Mouse (Mus musculus): ENCODE data around the gene Slc25a16.

The Slc25a16 gene

DNA sequence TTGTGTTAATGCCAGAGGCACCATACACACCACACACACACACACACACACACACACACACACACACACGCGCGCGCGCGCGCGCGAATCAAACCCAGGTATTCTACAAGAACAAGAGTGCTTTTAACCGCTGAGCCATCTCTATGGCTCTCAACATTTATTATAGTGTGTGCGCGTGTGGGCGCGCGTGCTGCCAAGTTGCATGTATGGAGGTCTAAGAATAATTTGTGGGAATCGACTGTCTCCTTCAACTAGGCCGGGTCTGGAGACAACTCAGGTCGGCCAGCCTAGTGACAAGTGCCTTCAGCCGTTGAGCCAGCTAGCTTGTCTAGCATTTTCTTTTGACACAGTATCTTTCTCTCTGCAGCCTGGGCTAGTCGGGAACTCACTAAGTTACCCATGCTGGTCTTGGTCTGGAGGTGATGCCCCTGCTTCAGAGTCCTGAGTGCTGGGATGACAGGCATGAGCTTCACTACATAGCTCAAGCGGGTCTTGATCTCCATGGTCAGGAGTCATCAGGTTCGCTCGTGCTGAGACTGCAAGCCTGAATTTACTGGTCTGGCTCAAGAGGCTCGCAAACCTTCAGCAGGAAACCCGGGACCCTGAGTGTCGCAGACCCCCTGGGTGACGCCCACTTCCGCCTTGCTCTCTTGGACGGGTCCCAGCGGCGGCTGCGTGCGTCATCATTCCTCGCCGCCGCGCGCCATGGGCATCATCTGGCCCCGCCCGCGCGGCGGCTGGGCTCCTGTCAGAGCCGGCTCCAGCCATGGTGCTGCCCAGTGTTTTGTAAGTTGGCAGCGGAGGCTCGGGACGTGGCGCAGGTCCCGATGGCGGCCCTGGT is at the start of gene Slc25a16:
Gene Slc25a16 (plus strand): TSS at position 709 of the 841 bp plus-strand sequence.
- peak; percentile 97 for DNase-seq (ENCODE audit: low spot score)

DNA sequence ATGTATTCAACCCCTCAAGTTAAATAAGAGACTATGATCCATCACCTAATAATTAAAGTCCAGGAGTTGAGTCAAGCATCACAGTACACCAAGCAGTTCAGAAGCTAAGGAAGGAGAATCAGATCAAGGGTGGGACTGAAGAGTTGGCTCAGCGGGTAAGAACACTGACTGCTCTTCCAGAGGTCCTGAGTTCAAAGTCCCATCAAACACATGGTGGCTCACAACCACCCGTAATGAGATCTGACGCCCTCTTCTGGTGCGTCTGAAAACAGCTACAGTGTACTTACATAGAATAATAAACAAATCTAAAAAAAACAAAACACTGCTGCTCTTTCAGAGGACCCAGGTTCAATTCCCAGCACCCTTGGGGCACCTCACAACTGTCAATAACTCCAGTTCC is 45.6 kb upstream of the Slc25a16 start:
- DNase-seq (ENCODE audit: low spot score): no peak

DNA sequence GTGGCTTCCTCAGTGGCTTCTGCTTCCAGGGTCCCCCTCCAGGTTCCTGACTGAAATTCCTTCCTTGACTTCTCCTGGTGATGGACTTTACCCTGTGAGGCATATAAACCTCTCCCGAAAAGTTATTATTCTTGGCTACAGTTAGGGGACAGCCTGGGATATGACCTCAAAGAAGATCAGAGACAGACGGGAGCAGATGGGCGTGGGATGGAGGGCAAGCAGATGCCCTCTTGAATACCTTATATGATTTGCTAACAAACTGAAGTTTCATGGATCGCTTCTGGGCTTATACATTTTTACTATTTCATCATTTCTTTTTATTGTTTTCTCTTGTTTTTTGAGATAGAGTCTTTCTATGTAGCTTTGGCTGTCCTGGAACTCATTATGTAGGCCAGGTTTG is 44.9 kb upstream of the Slc25a16 start:
- no peak for DNase-seq (ENCODE audit: low spot score)

DNA sequence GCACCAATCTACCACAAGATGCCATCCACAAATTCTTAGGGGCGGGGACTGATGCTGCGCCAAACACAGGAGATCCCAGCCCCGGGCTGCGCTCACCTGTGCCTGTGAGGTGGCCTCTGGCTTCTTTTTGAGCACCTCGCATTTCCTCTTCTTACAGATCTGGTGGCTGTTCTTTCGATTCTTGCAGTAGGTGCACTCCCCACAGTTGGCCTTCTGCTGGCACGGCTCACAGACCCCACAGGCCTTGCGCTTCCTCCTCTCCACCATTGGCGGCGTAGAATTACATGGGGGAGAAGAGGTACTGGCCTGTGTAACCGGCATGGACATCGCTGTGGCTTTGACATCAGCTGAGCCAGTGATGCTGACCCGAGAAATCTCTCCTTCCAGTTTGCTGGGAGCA is 42.4 kb upstream of the Slc25a16 start:
- no peak for DNase-seq (ENCODE audit: low spot score)

DNA sequence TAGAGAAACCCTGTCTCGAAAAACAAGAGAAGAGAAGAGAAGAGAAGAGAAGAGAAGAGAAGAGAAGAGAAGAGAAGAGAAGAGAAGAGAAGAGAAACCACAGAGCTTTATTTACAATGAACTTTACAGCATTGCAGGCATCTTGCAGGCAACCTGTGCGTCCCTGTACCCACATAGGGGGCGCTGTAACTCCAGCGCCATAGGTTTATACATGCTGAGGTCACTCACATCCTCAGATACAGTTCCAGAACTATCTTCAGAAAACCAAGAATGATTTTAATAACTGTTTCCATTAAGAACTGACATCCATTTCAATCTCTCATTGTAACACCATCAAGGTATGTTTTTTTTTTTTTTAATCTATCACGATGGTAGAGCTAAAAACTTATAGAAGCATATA is 39.2 kb upstream of the Slc25a16 start:
- peak; percentile 57 for DNase-seq (ENCODE audit: low spot score)

DNA sequence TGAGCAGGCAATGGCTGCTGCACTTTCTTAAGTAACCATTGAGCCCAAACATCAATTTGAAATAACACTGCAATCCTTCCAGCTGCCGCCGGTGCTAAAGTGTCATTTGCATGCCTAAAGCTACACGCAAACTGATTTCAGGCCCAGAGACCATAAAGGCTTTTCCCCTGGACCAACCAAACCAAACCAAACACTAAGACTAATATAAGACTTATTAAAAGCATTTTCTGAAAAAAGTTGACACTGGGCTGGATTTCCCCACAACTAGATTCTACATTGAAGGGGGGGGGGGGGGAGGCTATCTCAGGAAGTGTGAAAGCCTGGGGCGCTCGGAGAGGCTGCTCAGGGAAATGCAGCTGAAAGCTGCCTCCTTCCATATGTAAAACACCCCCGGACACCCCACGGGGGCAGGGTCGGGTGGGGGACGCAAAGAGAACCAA is 36.5 kb upstream of the Slc25a16 start:
- DNase-seq (ENCODE audit: low spot score): peak; percentile 42

DNA sequence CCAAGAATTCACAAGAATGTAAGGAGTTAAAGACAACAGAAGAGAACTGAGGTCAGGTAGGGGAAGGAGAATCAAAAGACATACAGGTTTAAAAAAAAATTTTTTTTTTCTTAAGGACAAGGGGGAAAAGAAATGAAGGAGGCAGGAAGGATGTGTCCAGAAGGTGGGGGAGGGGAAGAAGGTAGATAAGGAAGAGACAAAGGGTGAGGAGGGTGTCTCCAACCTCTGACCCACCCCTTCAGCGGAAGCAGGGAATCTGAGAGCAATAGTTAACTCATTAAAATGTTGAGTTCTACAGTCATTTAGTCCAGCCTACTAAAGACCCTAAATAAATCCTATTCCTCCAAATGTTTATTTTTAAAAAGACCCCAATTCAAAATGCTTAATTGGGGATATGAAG is 35.9 kb upstream of the Slc25a16 start:
- DNase-seq (ENCODE audit: low spot score): no peak

DNA sequence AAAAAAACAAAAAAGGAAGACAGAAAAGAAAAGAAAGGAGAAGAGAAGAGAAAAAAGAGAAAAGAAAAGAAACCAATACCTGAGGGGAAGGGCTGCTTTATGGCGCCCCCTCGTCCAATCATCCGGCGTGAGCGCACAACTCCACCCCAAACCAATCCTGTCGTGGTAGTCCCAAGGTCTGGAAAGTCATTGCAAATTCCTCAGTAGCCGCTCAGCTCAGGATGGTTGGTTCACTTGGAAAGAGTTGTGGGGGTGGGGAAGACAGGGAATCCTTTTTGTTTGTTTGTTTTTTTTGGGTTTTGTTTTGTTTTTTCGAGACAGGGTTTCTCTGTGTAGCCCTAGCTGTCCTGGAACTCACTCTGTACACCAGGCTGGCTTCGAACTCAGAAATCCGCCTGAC is 35.0 kb upstream of the Slc25a16 start:
- peak; percentile 27 for DNase-seq (ENCODE audit: low spot score)

DNA sequence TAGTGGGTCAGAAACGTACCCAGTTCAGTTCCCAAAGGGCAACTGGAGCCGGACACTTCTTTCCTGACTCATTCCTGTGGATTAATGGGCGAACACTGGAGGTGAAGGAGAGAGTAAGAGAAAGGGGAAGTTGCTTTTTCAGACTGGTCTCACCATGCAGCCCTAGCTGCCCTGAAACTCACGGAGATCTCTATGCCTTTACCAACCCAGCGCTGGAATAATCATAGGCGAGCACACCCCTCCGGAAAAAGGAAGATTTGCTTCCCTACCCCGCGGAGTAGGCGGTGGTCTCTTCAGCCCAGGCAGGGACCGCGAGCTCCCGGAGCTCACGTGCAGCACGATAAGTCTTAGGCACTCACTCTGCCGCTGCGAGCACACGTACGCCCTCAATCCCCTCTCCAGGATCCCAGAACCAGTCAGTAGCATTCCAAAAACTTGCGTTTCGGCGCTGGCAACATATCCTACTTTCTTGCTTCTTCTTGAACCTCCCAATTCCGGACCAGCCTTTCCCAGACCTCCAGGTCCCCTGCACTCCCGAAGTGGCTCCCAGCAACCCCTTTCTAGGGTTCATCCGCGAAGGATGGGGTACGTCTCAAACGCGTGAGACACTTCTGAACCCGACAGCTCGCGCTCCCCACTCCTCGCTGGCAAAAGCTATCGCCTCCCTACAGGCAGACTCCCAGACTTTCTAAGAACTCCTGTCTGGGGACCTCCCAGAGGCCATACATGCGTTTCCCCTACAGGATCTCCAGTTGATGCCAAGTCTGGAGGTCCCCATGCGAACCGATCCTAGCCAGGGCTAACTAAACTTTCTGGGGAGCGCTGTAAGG is 34.2 kb upstream of the Slc25a16 start:
- DNase-seq (ENCODE audit: low spot score): peak; percentile 80

DNA sequence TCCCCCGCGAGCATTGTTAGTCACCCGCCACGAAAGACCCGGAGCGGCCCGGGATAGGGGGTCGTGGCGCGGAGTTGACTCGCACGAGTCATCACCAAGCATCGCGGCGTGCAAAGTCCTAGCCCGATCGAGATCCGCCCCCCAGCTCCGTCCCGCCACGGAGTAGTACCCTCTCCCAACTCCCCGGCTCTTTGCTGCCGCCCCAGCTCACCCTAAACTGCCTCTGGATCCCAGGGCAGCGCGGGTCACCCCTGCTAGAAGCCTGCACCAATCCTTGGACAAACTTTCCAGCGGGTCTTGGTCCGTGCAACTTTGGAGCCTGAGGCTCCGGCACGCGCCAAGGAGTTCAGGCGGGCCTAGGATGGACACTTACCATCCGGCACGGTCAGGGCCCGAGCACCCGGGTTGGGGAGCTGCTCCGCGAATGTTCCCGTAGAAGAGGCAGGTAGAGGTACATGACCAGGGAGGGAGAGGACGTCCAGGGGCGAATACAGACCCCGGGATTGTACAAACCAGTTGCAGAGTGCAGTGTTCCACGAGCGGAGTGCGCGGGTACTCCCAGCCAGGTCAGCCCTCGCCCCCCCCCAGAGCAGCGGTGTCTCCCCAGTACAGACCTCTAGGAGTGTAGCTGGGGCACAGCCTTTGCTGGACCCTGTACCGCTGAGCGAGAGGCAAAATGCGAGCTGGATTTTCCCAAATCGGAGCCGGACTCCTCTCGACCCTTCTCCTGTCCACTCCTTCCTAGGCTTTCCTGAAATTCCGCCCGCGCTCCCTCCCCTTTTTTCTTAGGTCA is 33.4 kb upstream of the Slc25a16 start:
- DNase-seq (ENCODE audit: low spot score): peak; percentile 87

DNA sequence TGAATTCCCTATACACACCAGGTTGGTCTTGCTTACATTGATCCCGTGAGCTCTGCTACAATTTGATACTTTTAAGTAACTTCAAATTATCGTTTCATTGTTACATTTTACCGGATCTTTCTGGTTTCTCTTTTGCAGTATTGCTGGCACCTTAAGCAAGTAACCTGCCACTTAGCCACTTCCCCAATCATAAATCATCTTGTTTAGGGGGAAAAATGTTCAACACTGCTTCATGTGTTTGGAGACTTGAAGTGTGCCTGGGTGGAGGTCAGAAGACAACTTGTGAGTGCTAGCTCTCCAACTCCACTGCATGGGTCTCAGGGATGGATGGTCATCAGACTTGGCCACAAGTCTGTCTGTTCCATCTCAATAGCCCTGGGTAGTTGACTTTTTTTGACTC is 29.4 kb upstream of the Slc25a16 start:
- DNase-seq (ENCODE audit: low spot score): no peak

DNA sequence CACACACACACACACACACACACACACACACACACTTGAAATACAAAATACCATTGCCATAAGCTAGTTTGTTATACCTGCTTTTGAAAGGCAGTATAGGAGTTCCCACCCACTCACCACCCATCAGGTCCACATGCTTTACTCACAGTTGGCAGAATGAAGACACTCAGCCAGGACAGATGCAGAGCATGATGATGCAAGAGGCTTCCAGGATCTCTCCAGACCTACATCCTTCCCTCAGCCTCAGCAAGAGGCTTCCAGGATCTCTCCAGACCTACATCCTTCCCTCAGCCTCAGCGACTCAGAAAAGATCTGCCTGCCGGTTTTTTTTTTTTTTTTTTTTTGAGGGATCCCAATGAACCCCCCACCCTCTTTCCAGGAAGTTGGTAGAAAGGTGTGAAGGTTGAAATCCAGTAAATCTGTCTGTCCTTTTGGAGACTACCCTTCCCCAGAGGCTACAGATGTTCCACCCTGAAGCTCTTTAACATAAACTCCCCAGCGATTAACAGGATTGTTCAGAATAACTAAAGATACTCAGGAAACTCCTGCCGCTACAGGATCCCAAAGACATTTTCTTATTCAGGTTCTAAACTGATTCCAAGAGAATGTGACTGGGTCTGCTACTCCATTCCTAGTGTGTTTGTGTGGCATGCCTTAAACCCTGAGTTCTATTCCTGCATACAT is 27.7 kb upstream of the Slc25a16 start:
- no peak for DNase-seq (ENCODE audit: low spot score)

DNA sequence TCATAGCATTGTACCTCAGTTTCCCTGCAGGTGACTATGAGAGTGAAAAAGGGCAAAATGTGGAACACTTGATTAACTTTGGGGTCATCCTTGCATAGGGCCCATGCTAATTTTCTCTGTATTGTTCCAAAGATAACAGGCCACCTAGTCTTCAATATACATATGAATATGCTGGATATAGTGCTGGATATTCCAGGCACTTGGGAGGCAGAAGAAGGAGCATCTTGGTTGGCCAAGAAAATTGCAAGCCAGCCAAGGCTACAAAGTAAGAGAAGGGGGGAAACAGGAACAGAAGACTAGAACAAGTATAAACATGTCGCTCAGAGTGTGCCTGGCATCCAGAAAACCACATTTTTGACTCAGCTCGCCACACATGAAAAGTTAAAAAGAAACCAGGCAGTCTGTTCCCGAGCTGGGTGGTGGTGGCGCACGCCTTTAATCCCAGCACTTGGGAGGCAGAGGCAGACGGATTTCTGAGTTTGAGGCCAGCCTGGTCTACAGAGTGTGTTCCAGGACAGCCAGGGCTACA is 27.0 kb upstream of the Slc25a16 start:
- no peak for DNase-seq (ENCODE audit: low spot score)

DNA sequence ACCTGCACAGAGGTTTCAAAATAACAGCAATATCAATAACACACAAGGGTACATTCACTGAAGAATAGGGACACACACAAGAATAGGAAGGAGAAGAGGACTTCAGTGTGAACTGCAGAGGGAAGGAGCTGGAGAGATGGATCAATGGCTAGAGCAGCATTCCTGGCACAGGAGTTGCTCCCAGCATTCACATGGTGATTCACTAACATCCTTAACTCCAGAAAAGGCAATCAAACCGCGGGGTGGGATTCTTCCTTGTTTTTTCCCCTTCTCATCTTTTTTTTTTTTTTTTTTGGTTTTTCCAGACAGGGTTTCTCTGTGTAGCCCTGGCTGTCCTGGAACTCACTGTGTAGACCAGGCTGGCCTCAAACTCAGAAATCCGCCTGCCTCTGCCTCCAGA is 26.0 kb upstream of the Slc25a16 start:
- DNase-seq (ENCODE audit: low spot score): no peak

DNA sequence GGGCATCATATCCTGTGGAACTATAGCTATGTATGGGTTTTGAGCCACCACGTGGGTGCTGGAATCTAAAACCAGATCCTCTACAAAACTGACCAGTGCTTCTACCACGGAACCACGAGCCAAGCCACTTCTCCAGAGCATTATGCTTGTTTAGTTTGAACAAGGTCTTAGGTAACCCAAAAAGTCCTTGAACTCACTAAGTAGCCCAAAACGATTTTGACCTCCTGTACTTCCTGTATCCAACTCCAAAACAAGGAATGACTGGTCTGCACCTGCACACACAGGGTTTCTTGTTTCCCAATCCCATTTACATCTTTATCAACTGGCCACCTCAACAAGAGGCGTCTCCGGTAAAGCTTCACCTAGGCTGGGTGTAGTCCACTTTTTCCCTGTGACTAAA is 25.0 kb upstream of the Slc25a16 start:
- no peak for DNase-seq (ENCODE audit: low spot score)

DNA sequence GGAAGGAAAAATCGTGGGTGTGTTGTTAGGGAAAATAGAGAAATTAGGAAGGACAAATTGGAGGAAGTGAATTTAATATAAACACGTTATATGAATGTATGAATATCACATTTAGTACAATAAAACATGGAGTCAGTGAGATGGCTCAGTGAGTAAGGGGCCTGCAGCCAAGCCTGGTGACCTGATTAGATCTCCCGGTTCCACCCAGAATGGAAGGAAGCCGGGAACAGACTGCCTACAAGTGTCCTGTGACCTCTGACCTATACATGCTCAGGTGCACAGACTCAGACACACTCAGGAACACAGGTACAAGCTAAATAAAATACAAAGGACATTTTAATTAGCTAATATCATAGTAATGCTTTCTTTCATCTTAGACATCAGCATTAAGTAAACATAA is 24.4 kb upstream of the Slc25a16 start:
- DNase-seq (ENCODE audit: low spot score): no peak

DNA sequence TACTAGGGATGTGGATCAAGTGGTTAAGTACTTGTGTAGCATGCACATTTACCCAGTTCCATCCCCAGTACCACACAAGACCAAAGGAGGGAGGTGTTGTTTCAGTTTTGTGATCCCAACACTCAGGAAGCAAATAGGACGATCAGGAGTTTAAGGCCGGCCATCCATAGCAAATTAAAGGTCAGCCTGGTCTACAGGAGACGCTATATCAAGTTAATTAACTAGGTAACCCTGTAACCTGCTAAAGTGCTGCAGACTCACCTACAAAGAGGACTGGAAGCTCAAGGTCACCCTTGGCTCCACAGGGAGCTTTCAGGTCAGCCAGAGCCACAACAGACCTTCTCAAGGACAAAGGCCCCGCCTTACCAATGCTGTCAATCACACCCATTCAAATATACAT is 23.7 kb upstream of the Slc25a16 start:
- no peak for DNase-seq (ENCODE audit: low spot score)

DNA sequence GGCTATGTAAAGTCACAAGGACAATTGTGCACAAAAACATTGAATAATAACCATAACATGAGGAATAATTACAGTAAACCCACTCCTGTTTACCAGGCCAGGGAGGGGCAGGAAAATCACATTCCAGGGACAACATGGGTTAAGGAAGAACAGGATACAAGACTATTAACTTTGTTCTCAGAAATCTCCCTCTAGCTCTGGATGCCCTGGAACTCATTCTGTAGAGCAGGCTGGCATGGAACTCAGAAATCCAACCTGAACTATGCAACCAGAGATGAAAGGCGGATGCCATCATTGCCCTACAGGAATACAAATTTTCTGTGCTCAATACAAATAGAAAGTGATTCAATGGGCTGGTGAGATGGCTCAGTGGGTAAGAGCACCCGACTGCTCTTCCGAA is 23.0 kb upstream of the Slc25a16 start:
- no peak for DNase-seq (ENCODE audit: low spot score)

DNA sequence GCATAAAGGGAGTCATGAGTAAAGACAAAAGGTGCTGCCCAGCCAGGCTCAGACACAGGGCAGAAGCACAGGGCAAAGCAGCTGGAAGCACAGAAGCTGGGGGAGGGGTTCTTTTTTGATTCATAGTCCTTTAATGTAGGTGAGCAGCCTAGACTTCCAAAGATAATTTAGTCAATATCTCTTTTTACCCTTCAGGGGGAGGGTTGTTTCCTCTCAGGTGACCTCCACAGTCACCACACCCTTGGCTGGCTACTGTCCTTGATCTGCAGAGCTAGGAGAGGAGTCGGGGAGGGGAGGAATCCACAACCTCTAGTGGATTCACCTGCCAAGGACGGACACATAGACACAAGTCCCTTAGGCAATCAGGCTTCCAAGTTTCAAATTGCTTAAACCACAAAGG is 22.4 kb upstream of the Slc25a16 start:
- no peak for DNase-seq (ENCODE audit: low spot score)

DNA sequence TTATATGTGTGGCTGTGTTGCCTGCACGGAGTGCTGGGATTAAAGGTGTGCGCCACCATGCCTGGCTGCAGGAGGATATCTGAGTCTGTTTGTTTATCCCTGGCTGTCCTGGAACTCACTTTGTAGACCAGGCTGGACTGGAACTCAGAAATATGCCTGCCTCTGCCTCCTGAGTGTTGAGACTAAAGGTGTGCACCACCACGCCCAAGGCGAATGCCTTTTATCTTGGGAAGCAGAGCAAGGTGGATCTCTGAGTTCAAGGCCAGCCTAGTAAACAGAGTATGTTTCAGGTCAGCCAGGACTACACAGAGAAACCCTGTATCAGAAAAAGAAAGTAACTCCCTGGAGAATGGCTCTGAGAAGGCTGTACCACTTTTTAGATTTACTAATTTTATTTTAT is 20.3 kb upstream of the Slc25a16 start:
- no peak for DNase-seq (ENCODE audit: low spot score)

DNA sequence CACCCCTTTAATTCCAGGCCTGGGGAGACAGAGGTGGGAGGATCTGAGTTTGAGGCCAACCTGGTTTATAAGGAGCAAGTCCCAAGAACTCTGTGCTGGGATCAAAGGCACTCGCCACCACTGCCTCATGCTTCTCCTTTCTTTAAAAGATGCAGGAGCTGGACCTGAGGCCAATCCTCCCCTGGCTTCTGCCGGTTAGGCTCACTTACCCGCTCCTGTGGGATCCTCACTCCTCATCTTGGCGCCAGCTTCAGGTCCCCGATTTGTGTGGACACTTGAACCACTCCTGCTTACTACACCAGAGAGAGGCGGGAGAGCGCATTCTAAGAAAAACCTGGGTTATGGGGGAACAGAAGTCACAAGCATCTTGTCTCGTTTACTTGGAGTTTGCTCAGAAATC is 18.6 kb upstream of the Slc25a16 start:
- DNase-seq (ENCODE audit: low spot score): no peak

DNA sequence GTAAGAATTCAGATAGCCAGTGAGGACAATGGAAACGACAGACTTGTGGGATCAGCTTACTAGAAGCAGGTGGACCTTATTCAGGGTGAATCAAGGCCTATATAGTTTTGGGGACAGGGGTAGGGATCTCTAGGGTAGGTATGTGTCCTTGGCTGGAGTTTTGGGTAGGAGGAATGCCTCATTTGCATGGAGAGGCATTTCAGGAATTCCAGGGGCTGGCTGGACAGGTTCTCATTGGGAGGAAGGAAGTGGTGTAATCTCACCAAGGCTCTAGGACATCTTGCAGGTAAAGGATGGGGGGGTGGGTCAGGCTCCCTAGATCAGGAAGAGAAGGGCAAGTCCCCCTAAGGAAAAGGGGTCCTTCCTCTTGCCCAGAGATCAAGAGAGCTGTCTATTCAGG is 17.6 kb upstream of the Slc25a16 start:
- no peak for DNase-seq (ENCODE audit: low spot score)
